Mouse (Mus musculus) midbrain, embryonic 16.5 days (tissue): ENCODE measurements around the gene Dgkd. TPM values are rescaled to one million over a fixed set of nuclear protein-coding genes. Genes with fewer than 3 reads are reported as not detected.

Source experiments
- ATAC-seq: fragments of 200-750 bp; cut with Nextera tagmentation; 2 replicates; pipeline ENCODE4 v1.8.0; 2017; ENCODE audit warnings: moderate TSS enrichment
- H3K27ac ChIP-seq: fragments of 300-500 bp; sonication (generic); 2 replicates; pipeline ENCODE4 v1.5.1; 2014; ENCODE audit warnings: mild to moderate bottlenecking, low read length, mixed read lengths
- H3K27me3 ChIP-seq: fragments of 300-500 bp; sonication (generic); 2 replicates; pipeline ENCODE4 v1.6.1; 2014; ENCODE audit warnings: low read depth, low read length, mixed read lengths; ENCODE audit not compliant: control insufficient read depth, insufficient read depth
- H3K36me3 ChIP-seq: fragments of 300-500 bp; sonication (generic); 2 replicates; pipeline ENCODE4 v1.6.1; 2014; ENCODE audit warnings: mild to moderate bottlenecking, low read length, moderate library complexity, mixed read lengths; ENCODE audit not compliant: control insufficient read depth, insufficient read depth
- H3K4me1 ChIP-seq: fragments of 300-500 bp; sonication (generic); 2 replicates; pipeline ENCODE4 v1.6.1; 2014; ENCODE audit warnings: mild to moderate bottlenecking, low read length, mixed read lengths; ENCODE audit not compliant: control insufficient read depth, insufficient read depth
- H3K4me2 ChIP-seq: fragments of 300-500 bp; sonication (generic); 2 replicates; pipeline ENCODE4 v1.6.1; 2014; ENCODE audit warnings: mild to moderate bottlenecking, low read length, mixed read lengths
- H3K4me3 ChIP-seq: fragments of 300-500 bp; sonication (generic); 2 replicates; pipeline ENCODE4 v1.5.1; 2014; ENCODE audit warnings: low read depth, mild to moderate bottlenecking, low read length, moderate library complexity, mixed read lengths
- H3K9ac ChIP-seq: fragments of 300-500 bp; sonication (generic); 2 replicates; pipeline ENCODE4 v1.6.1; 2014; ENCODE audit warnings: low read depth, low read length, mixed read lengths
- H3K9me3 ChIP-seq: fragments of 300-500 bp; sonication (generic); replicated peaks from 2 replicates; pipeline ENCODE4 v1.6.1; 2014; ENCODE audit warnings: mild to moderate bottlenecking, low read length, mixed read lengths; ENCODE audit not compliant: control insufficient read depth, poor library complexity, severe bottlenecking
- WGBS: fragments of 180-500 bp; shearing (Covaris S2); extraction: QIAGEN DNeasy Blood & Tissue Kit; methylation state at CpG from one replicate; pipeline ENCODE4 v1.1.7; 2014; 5-methylcytosine and 5-hydroxymethylcytosine counted together
- polyA plus RNA-seq: library from polyadenylated mRNA; unstranded; fragments of >200 nt; fragmentation: Nextera tagmentation; extraction: Ambion mirVana; gene quantifications from 2 replicates; pipeline ENCODE4 v1.2.1, GENCODE M21; 2015

Gene Dgkd
- 43.7 and 49.0 TPM in 2 replicates for polyA plus RNA-seq

- no peaks in the 10 kb centered on the region for H3K36me3 ChIP-seq
Measured at GRCm38 (mm10) chr1:87852892-87853600, at the start of gene Dgkd. Gene Dgkd (plus strand): TSS chr1:87853287.

DNA sequence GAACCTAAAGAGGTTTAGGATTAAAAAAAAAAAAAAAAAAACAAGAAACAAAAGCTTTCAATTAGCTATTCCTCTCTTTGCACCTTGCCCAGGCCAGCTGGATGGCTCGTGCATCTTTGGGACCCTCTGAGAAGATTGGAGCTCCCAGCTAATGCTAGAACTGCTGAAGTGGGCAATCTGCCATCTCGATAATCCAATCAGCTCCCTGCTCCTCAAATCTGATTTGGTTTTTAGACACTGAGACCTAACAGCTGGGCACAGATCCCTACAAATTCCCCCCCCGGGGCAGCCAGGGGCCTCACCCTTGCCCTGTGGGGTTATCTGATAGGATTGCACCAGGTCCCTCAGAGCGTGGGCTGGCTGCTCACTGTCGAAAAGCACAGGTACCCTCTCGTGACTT lies 49.5 kb upstream of the Dgkd start, which contains the start of gene Sag:
Sag (plus strand) TSS at position 105 of the 400 bp plus-strand sequence.
- 62% methylated on average over 6 of the region's 6 CpGs for WGBS
- Histone ChIP-seq H3K4me2 (no peak within 1 kb of the TSS), H3K27ac (no peak within 1 kb of the TSS), H3K27me3 (no peaks in the 10 kb centered on the region), H3K36me3 (no peaks in the 10 kb centered on the region), H3K4me1 (no peaks in the 10 kb centered on the region), H3K4me3 (no peak within 1 kb of the TSS), H3K9ac (no peak within 1 kb of the TSS), H3K9me3 (no peaks in the 10 kb centered on the region)
- no peak for ATAC-seq

More at GRCm38 (mm10) chr1:87852892-87853600, at the start of gene Dgkd:
- Histone ChIP-seq H3K4me3 (peak within 1 kb of the TSS; percentile 81), H3K9ac (peak within 1 kb of the TSS; percentile 93), H3K27ac (peak within 1 kb of the TSS; percentile 80), H3K9me3 (no peaks in the 10 kb centered on the region), H3K4me2 (peak within 1 kb of the TSS; percentile 89), H3K4me1 (peaks cover 17% of the 10 kb centered on the region), H3K27me3 (no peaks in the 10 kb centered on the region)
- peak; percentile 92 for ATAC-seq
- WGBS = 1% methylated on average over 41 of the region's 74 CpGs

DNA sequence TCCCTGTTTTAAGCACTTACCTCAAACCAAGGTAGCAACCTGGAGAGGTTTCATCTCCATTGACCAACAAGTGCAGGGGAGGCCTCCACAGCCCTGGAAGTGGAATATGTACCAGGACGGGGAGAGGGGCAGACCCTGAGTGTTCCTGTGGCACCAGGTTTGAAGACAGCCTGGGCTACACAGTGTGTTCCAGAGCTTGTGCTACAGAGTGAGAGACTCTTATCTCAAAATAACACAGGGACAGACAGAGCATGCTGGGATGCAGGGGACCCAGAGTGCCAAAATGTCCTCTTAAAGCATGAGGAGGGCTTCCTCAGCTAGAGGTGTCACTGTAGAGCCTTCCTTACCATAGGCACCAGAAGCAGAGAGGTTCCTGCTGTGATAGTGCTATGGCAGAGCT lies 45.3 kb upstream of the Dgkd start:
- Histone ChIP-seq H3K9ac (no peak overlapping the region), H3K4me2 (no peak overlapping the region), H3K4me3 (no peak overlapping the region), H3K27ac (no peak overlapping the region), H3K36me3 (no peaks in the 10 kb centered on the region), H3K4me1 (no peaks in the 10 kb centered on the region), H3K27me3 (no peaks in the 10 kb centered on the region), H3K9me3 (no peaks in the 10 kb centered on the region)
- 88% methylated on average over 1 of the region's 1 CpGs for WGBS
- no peak for ATAC-seq

DNA sequence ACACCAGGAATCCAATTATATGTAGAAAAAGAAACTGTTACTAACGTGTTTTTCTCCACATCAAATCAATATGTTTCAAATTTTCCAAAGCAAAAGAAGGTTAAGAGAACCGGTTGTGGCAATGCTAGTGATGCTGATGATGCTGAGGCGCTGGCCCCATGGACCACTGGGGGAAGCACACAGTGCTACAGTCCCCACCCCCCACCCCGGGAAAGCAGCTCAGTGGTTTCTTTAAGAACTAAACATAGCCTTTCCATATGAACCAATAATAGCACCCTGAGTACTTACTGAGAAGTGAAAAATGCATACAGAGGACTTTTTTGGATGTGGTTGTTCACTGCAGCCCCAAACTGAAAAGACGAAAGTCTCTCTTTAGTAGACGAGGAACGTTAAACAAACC lies 41.7 kb upstream of the Dgkd start:
- Histone ChIP-seq H3K4me3 (no peak overlapping the region), H3K4me2 (no peak overlapping the region), H3K36me3 (no peaks in the 10 kb centered on the region), H3K9me3 (no peaks in the 10 kb centered on the region), H3K4me1 (no peaks in the 10 kb centered on the region), H3K27me3 (no peaks in the 10 kb centered on the region), H3K9ac (no peak overlapping the region), H3K27ac (no peak overlapping the region)
- ATAC-seq = no peak
- 89% methylated on average over 7 of the region's 7 CpGs for WGBS

GRCm38 (mm10) chr1:87812061-87812460 lies 41.0 kb upstream of the Dgkd start:
- WGBS = 82% methylated on average over 10 of the region's 10 CpGs
- Histone ChIP-seq H3K27ac (no peak overlapping the region), H3K36me3 (no peaks in the 10 kb centered on the region), H3K4me2 (no peak overlapping the region), H3K9me3 (no peaks in the 10 kb centered on the region), H3K27me3 (no peaks in the 10 kb centered on the region), H3K9ac (no peak overlapping the region), H3K4me3 (no peak overlapping the region), H3K4me1 (no peaks in the 10 kb centered on the region)
- no peak for ATAC-seq

DNA sequence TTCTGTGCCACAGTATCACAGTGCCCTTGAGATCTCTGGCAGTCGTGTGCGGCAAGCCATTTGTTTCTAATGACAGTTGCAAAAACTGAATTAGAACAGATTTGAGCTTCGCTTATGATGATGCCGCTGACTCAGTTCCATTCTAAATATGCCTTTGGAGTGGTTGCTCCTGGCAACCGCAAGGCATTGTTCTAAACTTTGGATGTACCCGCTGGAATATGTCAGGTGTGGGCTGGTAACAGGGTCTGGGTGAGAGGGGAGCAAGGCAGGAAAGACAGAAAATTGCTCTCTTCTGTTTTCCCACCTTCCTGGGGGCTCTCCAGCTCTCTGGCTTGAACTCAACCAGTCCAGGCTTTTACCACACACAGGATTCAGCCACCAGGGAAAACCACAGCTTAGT lies 39.9 kb upstream of the Dgkd start:
- H3K27ac ChIP-seq = no peak overlapping the region
- H3K9ac ChIP-seq = no peak overlapping the region
- no peaks in the 10 kb centered on the region for H3K27me3 ChIP-seq
- no peak overlapping the region for H3K4me2 ChIP-seq
- 69% methylated on average over 6 of the region's 6 CpGs for WGBS
- H3K9me3 ChIP-seq = no peaks in the 10 kb centered on the region
- H3K36me3 ChIP-seq = no peaks in the 10 kb centered on the region
- H3K4me3 ChIP-seq = no peak overlapping the region
- no peak for ATAC-seq
- H3K4me1 ChIP-seq = no peaks in the 10 kb centered on the region

- no peak for ATAC-seq
- Histone ChIP-seq H3K9me3 (no peaks in the 10 kb centered on the region), H3K4me1 (no peaks in the 10 kb centered on the region), H3K27me3 (no peaks in the 10 kb centered on the region), H3K4me3 (no peak overlapping the region), H3K36me3 (no peaks in the 10 kb centered on the region), H3K4me2 (no peak overlapping the region), H3K9ac (no peak overlapping the region), H3K27ac (no peak overlapping the region)
- WGBS = 76% methylated on average over 7 of the region's 7 CpGs
Measured at GRCm38 (mm10) chr1:87813681-87814080, 39.4 kb upstream of the Dgkd start.

DNA sequence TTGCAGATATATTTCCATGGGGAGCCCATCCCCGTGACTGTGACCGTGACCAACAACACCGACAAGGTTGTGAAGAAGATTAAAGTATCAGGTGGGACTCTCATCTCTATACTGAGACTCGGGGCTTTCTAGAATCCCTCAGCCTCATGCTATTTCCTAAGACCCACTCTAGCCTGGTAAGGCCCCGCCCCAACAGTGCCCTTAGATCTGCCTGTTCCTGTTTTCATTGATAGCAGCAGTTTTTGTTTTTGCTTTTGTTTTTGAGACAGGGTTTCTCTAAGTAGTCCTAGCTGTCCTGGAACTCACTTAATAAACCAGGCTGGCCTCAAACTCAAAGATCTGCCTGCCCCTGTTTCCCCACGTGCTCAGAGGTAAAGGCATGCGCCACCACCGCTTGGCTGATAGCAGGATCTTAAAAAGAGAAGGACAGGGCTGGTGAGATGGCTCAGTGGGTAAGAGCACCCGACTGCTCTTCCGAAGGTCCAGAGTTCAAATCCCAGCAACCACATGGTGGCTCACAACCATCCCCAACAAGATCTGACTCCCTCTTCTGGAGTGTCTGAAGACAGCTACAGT lies 28.6 kb upstream of the Dgkd start:
- no peak for ATAC-seq
- Histone ChIP-seq H3K4me3 (no peak overlapping the region), H3K36me3 (no peaks in the 10 kb centered on the region), H3K4me2 (no peak overlapping the region), H3K9ac (no peak overlapping the region), H3K27ac (no peak overlapping the region), H3K27me3 (no peaks in the 10 kb centered on the region), H3K9me3 (no peaks in the 10 kb centered on the region), H3K4me1 (no peaks in the 10 kb centered on the region)
- 90% methylated on average over 10 of the region's 10 CpGs for WGBS

DNA sequence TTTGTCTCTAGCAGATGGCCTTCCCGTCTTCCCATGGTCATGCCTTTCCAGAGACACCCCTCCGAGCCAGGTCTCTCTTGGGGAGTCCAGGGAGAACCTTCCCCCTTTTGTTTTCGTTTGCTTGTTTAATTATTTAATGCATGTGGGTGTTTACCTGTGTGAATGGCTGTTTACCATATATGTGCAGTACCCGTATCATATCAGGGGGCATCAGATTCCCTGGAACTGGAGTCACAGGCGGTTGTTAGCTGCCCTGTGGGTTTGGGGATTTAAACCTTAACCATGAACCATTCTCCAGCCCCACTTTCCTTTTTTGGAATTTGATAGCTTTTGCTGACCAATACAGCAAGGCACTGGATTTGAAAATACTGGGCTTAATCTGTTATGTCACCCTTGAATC lies 27.8 kb upstream of the Dgkd start:
- 87% methylated on average over 5 of the region's 5 CpGs for WGBS
- H3K9ac ChIP-seq = no peak overlapping the region
- H3K4me2 ChIP-seq = no peak overlapping the region
- H3K4me1 ChIP-seq = no peaks in the 10 kb centered on the region
- H3K4me3 ChIP-seq = no peak overlapping the region
- no peaks in the 10 kb centered on the region for H3K9me3 ChIP-seq
- ATAC-seq = no peak
- H3K27ac ChIP-seq = no peak overlapping the region
- H3K27me3 ChIP-seq = no peaks in the 10 kb centered on the region
- H3K36me3 ChIP-seq = no peaks in the 10 kb centered on the region
